Mouse (Mus musculus) frontal cortex, adult (tissue): ENCODE results near the gene Dot1l.
"Not testable (repeated sequence)": the region's sequence is repeated elsewhere in the genome, so short reads cannot be mapped to it uniquely, and the experiment has no call there.

ENCODE experiments used
- ATAC-seq: cut with Nextera tagmentation; 2 replicates; pipeline ENCODE4 v1.9.2; 2017; ENCODE audit warnings: mild to moderate bottlenecking, moderate library complexity, mixed read lengths; ENCODE audit not compliant: low TSS enrichment

Gene Dot1l

DNA sequence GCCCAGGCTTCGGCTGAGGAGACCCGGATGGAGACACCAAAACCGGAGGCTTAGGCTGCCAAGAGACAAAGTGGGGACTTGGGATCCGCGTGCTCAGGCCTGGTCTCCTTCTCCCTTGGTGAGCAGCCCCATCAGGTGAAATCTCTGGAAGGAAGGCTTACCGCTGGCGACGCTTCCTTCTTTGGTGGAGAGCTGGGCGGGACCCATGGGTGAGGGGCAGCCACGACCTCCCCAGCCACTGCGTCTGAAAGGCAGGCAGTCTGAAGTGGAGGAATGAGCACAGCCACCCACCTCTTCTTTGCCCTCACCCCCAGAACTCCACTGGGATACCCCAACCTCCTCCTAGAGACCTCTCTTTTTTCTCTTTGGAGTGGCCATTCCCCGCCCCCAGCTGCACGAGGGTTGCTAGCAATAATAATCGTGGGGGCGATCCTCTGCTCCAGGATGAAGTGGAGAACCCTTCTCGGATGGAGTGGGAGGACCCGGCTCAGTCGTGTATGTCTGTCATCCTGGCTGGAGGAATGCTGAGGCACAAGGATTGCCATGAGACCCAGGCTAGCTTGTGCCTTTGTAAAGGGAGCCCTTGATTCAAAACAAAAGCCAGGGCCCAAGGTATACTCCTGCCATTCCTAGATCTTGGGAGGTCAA lies 54.1 kb downstream of the Dot1l start:
- ATAC-seq = peak; percentile 34; the same call in 1 of the 2 replicates

DNA sequence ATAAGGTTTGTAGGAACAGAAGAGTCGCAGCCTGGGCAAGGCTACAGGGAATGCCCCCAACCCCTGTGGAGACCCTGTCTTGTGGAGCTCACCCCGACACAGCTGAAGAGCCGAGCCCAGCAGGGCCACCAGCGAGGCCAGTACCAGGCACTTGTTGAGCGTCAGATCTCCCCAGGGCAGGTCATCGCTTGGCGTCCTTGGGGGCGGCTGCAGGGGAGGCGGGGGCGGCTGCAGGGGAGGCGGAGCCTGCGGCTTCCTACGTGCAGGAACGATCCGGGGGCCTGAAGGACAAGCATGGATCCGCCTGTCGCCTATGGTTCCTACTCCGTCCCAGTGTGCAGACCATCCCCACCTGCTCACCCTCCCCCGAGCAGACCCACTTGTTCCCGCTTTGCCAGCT lies 55.1 kb downstream of the Dot1l start:
- ATAC-seq = no peak

DNA sequence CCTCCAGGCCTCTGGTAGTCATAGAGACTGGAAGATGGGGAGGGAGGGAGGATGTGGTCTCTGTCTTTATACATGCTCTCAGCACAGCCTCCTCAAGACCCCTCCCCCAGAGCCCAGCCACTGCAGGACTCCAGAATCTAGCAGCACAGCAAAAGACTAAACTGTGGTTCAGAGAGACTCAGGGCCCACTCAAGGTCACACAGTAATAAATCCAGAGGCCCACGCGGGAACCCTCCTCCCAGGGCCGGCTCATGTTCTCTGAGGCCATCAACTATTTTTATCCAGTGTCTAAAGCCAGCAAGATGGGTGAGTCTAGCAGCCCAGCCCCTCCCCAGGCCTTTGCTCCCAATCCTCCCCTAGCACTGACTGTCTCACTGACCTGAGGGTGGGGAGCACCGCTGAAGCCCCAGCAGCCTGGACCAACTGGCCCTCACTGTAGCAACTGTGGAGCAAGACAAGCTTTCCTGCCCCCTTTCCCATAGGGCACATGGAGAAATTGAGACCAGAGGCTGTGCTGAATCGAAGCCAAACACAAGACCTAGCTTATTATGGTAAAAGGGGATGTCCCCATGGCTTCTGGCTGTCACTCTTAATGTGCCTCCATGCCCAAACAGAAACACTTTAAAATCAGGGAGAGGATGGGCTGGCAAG lies 57.5 kb downstream of the Dot1l start:
- no peak for ATAC-seq

DNA sequence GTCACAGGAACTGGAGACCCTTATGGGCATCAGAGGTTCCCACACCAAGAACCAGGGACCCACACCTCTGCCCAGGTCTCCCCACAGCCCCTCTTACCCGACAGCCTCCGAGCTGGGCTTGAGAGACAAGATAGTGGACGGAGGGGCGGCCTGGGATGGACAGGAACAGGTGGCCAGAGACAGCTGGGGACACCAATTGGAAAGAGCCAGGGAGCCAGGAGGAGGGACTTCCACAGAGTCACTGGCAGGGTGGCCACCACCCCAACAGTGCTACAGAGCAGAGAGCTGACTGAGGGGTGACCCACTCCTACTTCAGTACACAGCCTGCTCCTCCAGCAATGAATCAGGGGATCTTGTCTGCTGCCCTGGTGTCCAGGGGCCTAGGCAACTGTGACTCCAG lies 58.4 kb downstream of the Dot1l start, which contains the start of gene Jsrp1:
Gene Jsrp1 (minus strand): TSS at position 133 of the 400 bp plus-strand sequence.
- no peak for ATAC-seq

DNA sequence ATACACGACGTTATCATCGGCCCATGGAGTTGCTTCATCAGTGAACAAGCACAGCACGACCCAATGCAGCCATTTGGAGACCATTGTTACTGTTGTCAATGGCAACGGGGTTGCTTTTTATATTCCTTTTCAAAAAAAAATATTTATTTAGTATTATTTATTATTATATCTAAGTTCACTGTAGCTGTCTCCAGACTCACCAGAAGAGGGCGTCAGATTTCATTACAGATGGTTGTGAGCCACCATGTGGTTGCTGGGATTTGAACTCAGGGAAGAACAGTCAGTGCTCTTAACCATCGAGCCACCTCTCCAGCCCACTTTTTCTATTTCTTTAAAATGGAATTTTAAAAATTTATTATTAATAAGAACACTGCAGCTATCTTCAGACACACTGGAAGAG lies 59.8 kb downstream of the Dot1l start:
- no peak for ATAC-seq

DNA sequence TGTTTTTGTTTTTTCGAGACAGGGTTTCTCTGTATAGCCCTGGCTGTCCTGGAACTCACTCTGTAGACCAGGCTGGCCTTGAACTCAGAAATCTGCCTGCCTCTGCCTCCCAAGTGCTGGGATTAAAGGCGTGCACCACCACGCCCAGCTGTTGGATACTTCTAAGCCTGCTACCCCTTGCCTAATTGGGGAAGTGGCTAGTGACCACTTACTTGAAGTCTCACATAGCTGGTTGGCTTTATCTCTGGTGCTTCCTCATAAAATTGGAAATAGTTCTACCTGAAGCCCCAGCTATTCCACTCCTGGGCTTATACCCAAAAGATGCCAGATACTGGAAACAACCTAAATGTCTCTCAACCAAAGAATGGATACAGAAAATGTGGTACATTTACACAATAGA lies 61.3 kb downstream of the Dot1l start:
- not testable (repeated sequence) for ATAC-seq

DNA sequence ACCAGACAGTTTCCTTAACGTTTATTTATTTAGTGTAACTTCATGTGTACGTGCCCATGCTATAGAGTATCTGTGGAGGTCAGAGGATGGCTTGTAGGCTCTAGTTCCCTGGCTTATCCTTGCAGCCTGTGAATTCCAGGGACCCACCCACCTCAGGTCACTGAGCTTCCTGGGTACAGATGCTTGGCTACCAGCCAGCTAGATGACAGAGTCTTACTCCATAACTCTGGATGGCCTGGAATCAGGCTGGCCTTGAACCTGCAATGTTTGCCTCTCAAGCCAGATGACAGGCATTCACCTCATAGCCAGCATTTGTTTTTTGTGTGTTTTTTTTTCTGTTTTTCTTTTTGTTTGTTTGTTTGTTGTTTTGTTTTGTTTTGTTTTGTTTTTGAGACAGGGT lies 62.2 kb downstream of the Dot1l start:
- ATAC-seq = no peak

DNA sequence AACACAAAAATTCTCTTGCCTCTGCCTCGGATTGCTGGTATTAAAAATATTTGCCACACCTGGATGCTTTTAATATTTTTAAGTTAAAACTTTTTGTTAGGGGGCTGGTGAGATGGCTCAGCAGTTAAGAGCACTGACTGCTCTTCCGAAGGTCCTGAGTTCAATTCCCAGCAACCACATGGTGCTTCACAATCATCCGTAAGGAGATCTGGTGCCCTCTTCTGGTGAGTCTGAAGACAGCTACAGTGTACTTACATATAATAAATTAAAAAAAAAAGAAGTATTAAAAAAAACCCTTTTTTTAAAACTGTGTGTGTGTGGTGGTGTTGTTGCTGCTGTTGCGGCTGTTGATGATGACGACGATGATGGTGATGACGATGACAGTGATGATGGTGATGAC lies 62.9 kb downstream of the Dot1l start:
- not testable (repeated sequence) for ATAC-seq

DNA sequence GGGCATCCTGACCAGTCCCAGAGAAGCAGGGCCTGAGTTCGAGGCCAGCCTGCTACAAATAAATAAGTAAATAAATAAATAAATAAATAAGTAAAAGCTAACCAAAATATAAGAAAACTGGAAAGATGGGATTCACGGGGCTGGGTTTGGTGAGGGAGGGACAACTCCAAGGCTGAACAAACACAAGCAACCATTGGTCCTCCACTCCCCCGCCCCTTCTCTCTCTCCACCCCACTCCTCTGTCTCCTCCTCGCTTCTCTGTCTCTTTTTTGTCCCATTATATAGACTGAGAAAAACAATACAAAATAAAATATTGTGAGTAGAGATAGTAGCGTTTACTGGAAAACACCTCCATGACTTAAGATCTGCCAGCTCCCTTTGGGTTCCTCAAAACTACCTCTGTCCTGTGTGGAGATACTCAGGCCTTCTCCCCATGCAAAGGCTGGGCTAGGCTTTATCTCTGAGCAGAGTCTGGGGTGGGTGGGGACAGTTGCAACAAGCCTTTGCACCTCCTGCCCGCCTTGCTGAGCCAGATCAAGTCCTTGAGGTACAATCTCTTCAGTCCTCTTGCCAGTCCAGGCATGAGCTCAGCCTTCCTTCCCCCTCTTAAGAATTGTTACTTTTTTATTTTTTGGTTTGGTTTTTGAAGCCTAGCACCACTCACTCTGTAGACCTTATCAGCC lies 63.7 kb downstream of the Dot1l start:
- ATAC-seq = no peak

DNA sequence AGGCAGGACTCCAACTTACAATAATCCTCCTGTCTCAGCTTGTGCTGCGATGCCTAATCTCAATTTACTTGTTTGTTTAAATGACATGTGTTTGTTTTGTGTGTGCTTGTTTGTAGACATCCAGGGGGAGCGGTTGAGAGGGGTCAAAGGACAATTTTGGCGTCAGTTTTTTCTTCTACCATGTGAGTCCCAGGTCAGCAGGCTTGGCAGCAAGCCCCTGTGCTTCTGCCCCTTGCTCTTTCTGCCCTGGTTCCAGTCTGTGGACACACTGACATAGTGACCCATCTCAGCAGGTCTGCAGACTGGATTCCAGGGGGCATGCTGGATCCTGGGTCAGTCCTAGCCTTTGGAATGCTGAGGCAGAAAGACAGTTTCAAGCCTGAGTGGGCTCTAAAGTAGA lies 64.4 kb downstream of the Dot1l start:
- no peak for ATAC-seq

DNA sequence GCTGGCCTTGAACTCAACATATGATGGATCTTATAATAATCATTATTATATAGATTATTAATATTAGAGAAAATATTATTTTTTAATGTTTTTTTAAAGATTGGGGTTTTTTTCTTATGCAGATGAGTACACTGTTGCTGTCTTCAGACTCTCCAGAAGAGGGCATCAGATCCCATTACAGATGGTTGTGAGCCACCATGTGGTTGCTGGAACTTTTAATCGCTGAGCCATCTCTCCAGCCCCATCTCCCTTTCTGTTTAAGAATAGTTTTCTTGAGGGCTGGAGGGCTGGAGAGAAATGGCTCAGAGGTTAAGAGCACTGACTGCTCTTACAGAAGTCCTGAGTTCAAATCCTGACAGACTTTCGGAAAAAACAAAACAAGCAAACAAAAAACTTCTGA lies 67.0 kb downstream of the Dot1l start:
- no peak for ATAC-seq

DNA sequence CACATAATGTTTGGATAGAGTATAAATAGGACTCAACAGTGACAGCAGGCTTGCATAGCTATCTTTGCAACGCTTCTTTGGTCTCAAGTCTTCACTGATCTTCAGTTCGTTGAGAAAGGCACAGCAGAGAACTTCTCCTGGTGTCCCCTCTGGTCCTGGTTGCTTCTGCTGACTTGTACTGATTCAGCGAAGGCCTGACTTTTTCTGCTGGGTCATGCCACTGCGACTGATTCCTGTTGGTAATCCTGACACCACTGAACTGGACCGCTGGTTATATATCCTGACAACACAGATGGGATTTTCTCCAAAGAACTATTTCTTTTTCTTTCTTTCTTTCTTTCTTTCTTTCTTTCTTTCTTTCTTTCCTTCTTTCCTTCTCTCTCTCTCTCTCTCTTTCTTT lies 67.5 kb downstream of the Dot1l start:
- ATAC-seq = no peak

DNA sequence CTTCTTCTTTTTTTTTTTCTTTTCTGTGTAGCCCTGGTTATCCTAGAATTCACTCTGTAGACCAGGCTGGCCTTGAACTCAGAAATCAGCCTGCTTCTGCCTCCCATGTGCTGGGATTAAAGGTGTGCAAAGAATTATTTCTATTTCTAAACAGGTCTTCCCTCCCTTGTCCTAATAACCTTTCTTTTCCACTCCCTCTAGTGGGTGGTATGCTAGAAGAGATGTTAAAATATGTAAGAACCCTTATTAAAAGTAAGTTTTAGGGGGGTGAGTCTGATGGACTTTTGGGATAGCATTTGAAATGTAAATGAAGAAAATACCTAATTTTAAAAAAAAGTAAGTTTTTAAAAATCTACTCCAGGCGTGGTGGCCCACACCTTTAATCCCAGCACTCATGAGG lies 68.3 kb downstream of the Dot1l start:
- ATAC-seq = no peak

DNA sequence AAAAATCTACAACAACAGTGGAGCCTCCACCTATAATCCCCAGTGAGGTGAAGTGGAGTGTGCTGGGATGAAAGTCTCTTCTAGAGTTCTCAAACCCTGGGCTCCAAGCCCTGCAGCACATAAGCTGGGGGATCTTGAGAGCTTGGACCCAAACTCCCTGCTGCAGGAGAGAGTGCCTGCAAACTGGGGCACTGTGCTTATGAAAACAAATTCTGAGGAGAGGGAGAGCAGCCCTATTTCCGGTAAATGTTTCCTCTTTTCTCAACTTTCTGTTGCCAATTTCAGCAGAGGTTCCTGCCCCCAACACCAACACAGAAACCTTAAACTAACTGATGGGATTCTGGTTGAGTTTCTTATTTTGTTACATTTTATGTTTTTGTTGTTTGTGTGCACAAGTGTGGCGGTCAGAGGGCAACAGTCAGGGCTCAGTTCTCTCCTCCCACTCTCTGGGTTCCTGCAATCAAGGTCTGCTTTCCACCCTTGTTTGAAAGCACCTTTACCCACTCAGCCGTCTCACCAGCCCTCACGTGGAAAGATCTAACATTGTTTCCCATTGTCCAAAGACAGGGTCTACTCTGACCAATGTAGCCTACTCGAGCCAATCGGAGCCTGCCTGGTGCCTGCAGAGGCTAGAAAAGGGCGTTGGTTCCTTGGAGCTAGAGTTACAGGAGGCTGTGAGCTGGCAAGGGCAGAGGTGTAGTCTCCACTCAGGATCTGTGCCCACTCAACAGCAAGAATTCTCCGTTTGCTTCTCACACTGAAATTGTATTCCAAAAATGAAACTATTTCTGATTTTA lies 69.0 kb downstream of the Dot1l start:
- ATAC-seq = no peak

DNA sequence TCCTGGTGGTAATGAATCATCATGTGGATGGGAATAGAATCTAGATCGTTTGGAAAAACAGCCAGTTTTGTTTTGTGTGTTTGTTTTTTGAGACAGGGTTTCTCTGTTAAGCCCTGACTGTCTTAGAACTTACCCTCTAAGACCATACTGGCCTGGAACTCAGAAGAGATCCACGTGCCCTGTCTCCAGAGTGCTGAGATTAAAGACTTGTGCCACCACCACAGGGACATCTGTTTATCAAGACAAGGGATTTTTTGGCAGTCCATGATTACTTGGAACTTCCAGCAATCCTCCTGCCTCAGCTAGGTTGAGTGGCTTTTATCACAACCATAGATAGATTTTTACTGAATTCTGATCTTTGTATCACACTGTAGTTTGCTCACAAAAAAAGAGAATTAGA lies 69.8 kb downstream of the Dot1l start:
- ATAC-seq = no peak

DNA sequence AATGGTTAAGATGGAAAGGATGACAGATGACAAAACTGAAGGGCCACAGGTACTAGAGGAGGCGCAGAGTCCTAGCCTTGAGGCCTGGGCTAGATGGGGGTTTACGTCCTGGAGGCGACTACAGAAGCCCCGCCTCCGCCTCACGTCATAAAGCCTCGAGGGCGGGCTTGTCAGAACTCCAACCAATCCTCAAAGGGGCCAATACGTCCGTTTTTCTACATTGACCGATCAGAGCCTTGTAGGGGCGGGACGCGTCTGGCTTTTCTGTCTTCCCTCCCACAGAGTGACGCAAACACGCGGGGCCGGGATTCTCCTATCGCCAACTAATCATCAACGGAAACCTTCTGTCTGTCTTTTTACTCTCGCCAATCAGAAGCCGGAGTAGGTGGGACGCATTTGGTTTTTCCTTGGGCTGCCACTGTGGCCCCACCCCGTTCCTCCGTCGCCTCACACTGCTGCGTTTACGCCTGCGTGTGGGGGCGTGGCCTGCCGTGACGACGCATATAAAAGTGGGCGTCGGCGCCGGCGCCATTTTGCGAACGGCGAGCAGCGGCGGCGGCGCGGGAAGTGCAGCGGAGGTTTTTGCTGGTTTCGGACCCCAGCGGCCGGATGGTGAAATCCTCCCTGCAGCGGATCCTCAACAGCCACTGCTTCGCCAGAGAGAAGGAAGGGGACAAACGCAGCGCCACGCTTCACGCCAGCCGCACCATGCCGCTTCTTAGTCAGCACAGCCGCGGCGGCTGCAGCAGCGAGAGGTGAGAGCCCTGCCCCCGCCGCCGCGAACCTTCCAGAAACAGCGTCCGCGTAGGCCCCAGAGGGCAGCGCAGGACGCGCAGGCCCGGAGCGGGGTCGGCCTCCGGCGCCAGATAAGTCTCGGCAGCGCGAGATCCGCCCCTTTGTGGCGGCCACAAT lies 71.4 kb downstream of the Dot1l start, which contains the start of gene Oaz1:
Gene Oaz1 (plus strand): TSS at position 506 of the 912 bp plus-strand sequence.
- peak; percentile 95 for ATAC-seq

DNA sequence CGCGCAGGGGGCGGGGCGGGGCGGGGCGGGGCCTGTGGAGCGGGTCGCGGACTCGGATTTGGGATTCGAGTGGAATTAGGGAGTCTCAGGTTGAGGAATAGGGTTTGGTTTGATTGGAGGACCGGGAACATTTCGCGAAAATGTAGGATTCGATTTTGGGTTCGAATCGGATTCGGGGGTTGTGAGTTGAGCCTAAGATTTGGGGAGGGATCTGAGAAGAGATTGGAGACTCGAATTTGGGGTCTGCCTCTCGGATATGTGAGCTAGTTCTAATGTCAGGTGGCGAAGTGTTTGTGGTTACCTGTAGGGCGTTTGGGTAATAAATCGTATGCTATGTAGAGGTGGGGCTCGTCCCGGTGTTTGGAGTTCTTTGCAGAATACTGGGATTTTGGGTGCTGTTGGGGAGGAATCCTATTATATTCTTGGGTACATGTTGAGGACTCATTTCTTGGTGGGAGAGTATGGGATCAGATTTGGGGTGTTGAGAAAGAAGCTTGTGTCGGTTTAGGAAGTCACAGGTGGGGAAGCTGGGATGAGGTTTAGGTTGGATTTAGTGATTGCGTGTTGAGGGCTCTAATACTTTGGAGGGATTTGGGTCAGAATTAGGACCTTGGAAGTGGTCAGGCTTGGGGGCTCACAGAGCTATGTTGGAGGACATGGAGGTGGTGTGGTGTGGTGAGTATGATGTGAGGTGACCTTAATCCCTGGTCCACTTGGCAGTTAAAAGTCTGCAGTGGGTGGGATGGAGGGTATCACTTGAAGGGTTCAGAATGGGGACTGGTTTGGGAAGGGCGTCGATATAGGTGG lies 72.3 kb downstream of the Dot1l start:
- ATAC-seq = no peak

DNA sequence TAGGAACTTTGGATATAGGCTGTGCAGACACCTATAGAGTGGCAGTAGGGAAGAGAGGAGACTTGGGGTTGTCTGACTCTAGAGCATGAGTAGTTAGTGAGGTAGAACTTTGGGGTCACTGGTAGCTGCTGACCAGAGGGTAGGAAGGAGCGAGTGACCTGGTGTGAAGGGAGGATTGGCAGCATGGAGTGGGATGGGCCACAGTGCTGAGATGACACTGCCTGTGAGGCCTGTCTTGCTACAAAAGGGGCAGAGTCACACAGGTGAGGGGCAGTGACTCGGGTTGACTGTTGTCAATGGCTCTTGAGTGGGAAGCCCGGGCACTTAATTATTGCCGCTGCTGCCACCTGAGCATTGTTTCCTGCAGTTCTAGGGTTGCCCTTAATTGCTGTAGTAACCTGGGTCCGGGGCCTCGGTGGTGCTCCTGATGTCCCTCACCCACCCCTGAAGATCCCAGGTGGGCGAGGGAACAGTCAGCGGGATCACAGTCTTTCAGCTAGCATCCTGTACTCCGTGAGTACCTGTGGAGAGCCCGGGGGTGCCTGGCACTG lies 72.9 kb downstream of the Dot1l start:
- no peak for ATAC-seq

DNA sequence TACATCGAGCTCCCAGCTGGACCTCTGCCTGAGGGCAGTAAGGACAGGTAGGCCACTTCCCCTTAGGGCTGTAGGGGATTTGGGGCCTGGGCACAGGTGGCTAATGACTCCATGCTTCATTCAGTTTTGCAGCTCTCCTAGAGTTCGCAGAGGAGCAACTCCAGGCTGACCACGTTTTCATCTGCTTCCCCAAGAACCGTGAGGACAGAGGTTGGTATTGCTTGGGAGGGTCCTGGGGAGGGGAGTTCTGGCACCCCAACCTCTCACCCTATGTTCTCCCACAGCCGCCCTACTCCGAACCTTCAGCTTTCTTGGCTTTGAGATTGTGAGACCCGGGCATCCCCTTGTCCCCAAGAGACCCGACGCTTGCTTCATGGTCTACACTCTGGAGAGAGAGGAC lies 73.6 kb downstream of the Dot1l start:
- not testable (repeated sequence) for ATAC-seq
